Mouse (Mus musculus): ENCODE data around the gene Clp1. TPM values are rescaled to one million over a fixed set of nuclear protein-coding genes. Genes with fewer than 3 reads are reported as not detected.
A peak's percentile ranks its signal among the peaks of the same experiment; 100 is the strongest.
"Not testable (repeated sequence)": the region's sequence is repeated elsewhere in the genome, so short reads cannot be mapped to it uniquely, and the experiment has no call there.

The Clp1 gene
- polyA plus RNA-seq, 2 experiments, result 19.5 to 30.9 TPM

- Histone ChIP-seq H3K9ac (ENCODE audit: low read depth, low read length, severe bottlenecking) (peak overlapping the region; percentile 52), H3K4me2 (replicated peaks; ENCODE audit: low read depth, low read length, severe bottlenecking) (peak overlapping the region; percentile 74), H3K4me3 (replicated peaks; ENCODE audit: low read length) (peak overlapping the region; percentile 39), H3K9me3 (ENCODE audit: control insufficient read depth, low read length) (no peaks in the 10 kb centered on the region), H3K4me1 (ENCODE audit: control insufficient read depth, insufficient read depth, low read length) (peaks cover 43% of the 10 kb centered on the region), H3K27ac (replicated peaks; ENCODE audit: low read depth, low read length) (no peak overlapping the region; the same call in 1 of the 2 replicates), H3K27me3 (ENCODE audit: control insufficient read depth, insufficient read depth, low read length) (no peaks in the 10 kb centered on the region), H3K36me3 (ENCODE audit: control insufficient read depth, insufficient read depth, low read length) (no peaks in the 10 kb centered on the region)
- WGBS, result 1% methylated on average over 11 of the region's 11 CpGs
- DNase-seq (ENCODE audit: low spot score) (no peak), ATAC-seq (ENCODE audit: low FRiP score, low read depth) (0 out of 2 replicates have a peak, but pooled peaks have one; percentile 5)
- TF ChIP-seq POLR2A (IDR thresholded peaks at IDR 0.05; ENCODE audit: borderline replicate concordance, extremely low read depth, insufficient read depth, insufficient read length), result no peak
These were observed 7.3 kb upstream of the Clp1 start for GRCm38 (mm10) chr2:84734351-84734864.

- H3K9me3 ChIP-seq (ENCODE audit: control insufficient read depth, low read length), result no peaks in the 10 kb centered on the region
- H3K4me1 ChIP-seq (ENCODE audit: control insufficient read depth, insufficient read depth, low read length), result peaks cover 36% of the 10 kb centered on the region
- ATAC-seq (ENCODE audit: low FRiP score, low read depth), result peak; percentile 48
- peak within 1 kb of the TSS; percentile 39 for H3K4me3 ChIP-seq (replicated peaks; ENCODE audit: low read length)
- H3K27me3 ChIP-seq (ENCODE audit: control insufficient read depth, insufficient read depth, low read length), result no peaks in the 10 kb centered on the region
- no peak for TF ChIP-seq POLR2A (IDR thresholded peaks at IDR 0.05; ENCODE audit: borderline replicate concordance, extremely low read depth, insufficient read depth, insufficient read length)
- no peaks in the 10 kb centered on the region for H3K36me3 ChIP-seq (ENCODE audit: control insufficient read depth, insufficient read depth, low read length)
- DNase-seq (ENCODE audit: low spot score), result no peak
- peak within 1 kb of the TSS; percentile 74 for H3K4me2 ChIP-seq (replicated peaks; ENCODE audit: low read depth, low read length, severe bottlenecking)
- H3K27ac ChIP-seq (replicated peaks; ENCODE audit: low read depth, low read length), result no peak within 1 kb of the TSS; the same call in 1 of the 2 replicates
- H3K9ac ChIP-seq (ENCODE audit: low read depth, low read length, severe bottlenecking), result peak within 1 kb of the TSS; percentile 52
- WGBS, result 3% methylated on average over 8 of the region's 8 CpGs
These were observed 6.6 kb upstream of the Clp1 start, which contains the start of gene Ypel4 for GRCm38 (mm10) chr2:84733579-84734300. TSS of gene Ypel4 (plus strand) at chr2:84734058.

- WGBS, result 57% methylated on average over 1 of the region's 1 CpGs
- no peak for DNase-seq (ENCODE audit: low spot score)
- Histone ChIP-seq H3K27ac (replicated peaks; ENCODE audit: low read depth, low read length) (no peak overlapping the region), H3K4me2 (replicated peaks; ENCODE audit: low read depth, low read length, severe bottlenecking) (no peak overlapping the region), H3K36me3 (ENCODE audit: control insufficient read depth, insufficient read depth, low read length) (no peaks in the 10 kb centered on the region), H3K27me3 (ENCODE audit: control insufficient read depth, insufficient read depth, low read length) (no peaks in the 10 kb centered on the region), H3K4me1 (ENCODE audit: control insufficient read depth, insufficient read depth, low read length) (peaks cover 24% of the 10 kb centered on the region), H3K9me3 (ENCODE audit: control insufficient read depth, low read length) (no peaks in the 10 kb centered on the region), H3K4me3 (replicated peaks; ENCODE audit: low read length) (no peak overlapping the region), H3K9ac (ENCODE audit: low read depth, low read length, severe bottlenecking) (no peak overlapping the region)
- no peak for TF ChIP-seq POLR2A (IDR thresholded peaks at IDR 0.05; ENCODE audit: borderline replicate concordance, extremely low read depth, insufficient read depth, insufficient read length)
- ATAC-seq (ENCODE audit: low FRiP score, low read depth), result no peak
These were observed 5.2 kb upstream of the Clp1 start for GRCm38 (mm10) chr2:84732394-84732793.

GRCm38 (mm10) chr2:84731206-84731605, 4.1 kb upstream of the Clp1 start:
- 78% methylated on average over 3 of the region's 3 CpGs for WGBS

GRCm38 (mm10) chr2:84728191-84728590, 1.0 kb upstream of the Clp1 start:
- H3K36me3 ChIP-seq (ENCODE audit: control insufficient read depth, insufficient read depth, low read length), result peaks cover 18% of the 10 kb centered on the region
- not testable (repeated sequence) for DNase-seq (ENCODE audit: low spot score); H3K4me1 ChIP-seq (ENCODE audit: control insufficient read depth, insufficient read depth, low read length); H3K9me3 ChIP-seq (ENCODE audit: control insufficient read depth, low read length); H3K4me2 ChIP-seq (replicated peaks; ENCODE audit: low read depth, low read length, severe bottlenecking); H3K9ac ChIP-seq (ENCODE audit: low read depth, low read length, severe bottlenecking); H3K27me3 ChIP-seq (ENCODE audit: control insufficient read depth, insufficient read depth, low read length); ATAC-seq (ENCODE audit: low FRiP score, low read depth); H3K4me3 ChIP-seq (replicated peaks; ENCODE audit: low read length); H3K27ac ChIP-seq (replicated peaks; ENCODE audit: low read depth, low read length)
- WGBS, result 74% methylated on average over 5 of the region's 5 CpGs

More at GRCm38 (mm10) chr2:84731206-84731605, 4.1 kb upstream of the Clp1 start:
- H3K36me3 ChIP-seq (ENCODE audit: control insufficient read depth, insufficient read depth, low read length), result no peaks in the 10 kb centered on the region
- no peaks in the 10 kb centered on the region for H3K27me3 ChIP-seq (ENCODE audit: control insufficient read depth, insufficient read depth, low read length)
- no peak for TF ChIP-seq POLR2A (IDR thresholded peaks at IDR 0.05; ENCODE audit: borderline replicate concordance, extremely low read depth, insufficient read depth, insufficient read length)
- H3K9ac ChIP-seq (ENCODE audit: low read depth, low read length, severe bottlenecking), result no peak overlapping the region
- peaks cover 15% of the 10 kb centered on the region for H3K4me1 ChIP-seq (ENCODE audit: control insufficient read depth, insufficient read depth, low read length)
- H3K4me2 ChIP-seq (replicated peaks; ENCODE audit: low read depth, low read length, severe bottlenecking), result no peak overlapping the region
- no peaks in the 10 kb centered on the region for H3K9me3 ChIP-seq (ENCODE audit: control insufficient read depth, low read length)
- DNase-seq (ENCODE audit: low spot score) (no peak), ATAC-seq (ENCODE audit: low FRiP score, low read depth) (no peak)
- H3K4me3 ChIP-seq (replicated peaks; ENCODE audit: low read length), result no peak overlapping the region
- H3K27ac ChIP-seq (replicated peaks; ENCODE audit: low read depth, low read length), result no peak overlapping the region

Measured in limb, embryonic 14.5 days (tissue).